Mouse (Mus musculus) lung, embryonic 14.5 days (tissue): ENCODE results near the gene Ncoa3. TPM values are rescaled to one million over a fixed set of nuclear protein-coding genes. Genes with fewer than 3 reads are reported as not detected.

Source experiments
- ATAC-seq: fragments of 200-750 bp; cut with Nextera tagmentation; 2 replicates; pipeline ENCODE4 v1.8.0; 2017; ENCODE audit warnings: mild to moderate bottlenecking, moderate TSS enrichment, moderate library complexity; ENCODE audit not compliant: insufficient read depth
- DNase-seq: peaks from one replicate; pipeline ENCODE4 v3.0.0-alpha.2; 2015
- H3K27ac ChIP-seq: fragments of 300-500 bp; sonication (generic); 2 replicates; pipeline ENCODE4 v1.5.1; 2014; ENCODE audit warnings: low read depth, mild to moderate bottlenecking, moderate library complexity
- H3K27me3 ChIP-seq: fragments of 300-500 bp; sonication (generic); 2 replicates; pipeline ENCODE4 v1.6.1; 2014; ENCODE audit warnings: low read length, control low read depth; ENCODE audit not compliant: insufficient read depth
- H3K36me3 ChIP-seq: fragments of 300-500 bp; sonication (generic); 2 replicates; pipeline ENCODE4 v1.6.1; 2014; ENCODE audit warnings: control low read depth; ENCODE audit not compliant: insufficient read depth
- H3K4me1 ChIP-seq: fragments of 300-500 bp; sonication (generic); 2 replicates; pipeline ENCODE4 v1.6.1; 2014; ENCODE audit warnings: antibody characterized with exemption, control low read depth; ENCODE audit not compliant: insufficient read depth
- H3K4me2 ChIP-seq: fragments of 300-500 bp; sonication (generic); 2 replicates; pipeline ENCODE4 v1.6.1; 2014; ENCODE audit warnings: mild to moderate bottlenecking
- H3K4me3 ChIP-seq: fragments of 300-500 bp; sonication (generic); 2 replicates; pipeline ENCODE4 v1.5.1; 2014; ENCODE audit warnings: low read depth, low read length
- H3K9ac ChIP-seq: fragments of 300-500 bp; sonication (generic); 2 replicates; pipeline ENCODE4 v1.6.1; 2014
- H3K9me3 ChIP-seq: fragments of 300-500 bp; sonication (generic); 2 replicates; pipeline ENCODE4 v1.6.1; 2016; ENCODE audit warnings: low read depth, low read length, control low read depth
- CTCF ChIP-seq: IDR thresholded peaks from 2 replicates; pipeline ENCODE4 v1.5.1; 2016; ENCODE audit warnings: antibody characterized with exemption, low read depth
- WGBS: fragments of 180-500 bp; shearing (Covaris S2); extraction: QIAGEN DNeasy Blood & Tissue Kit; methylation state at CpG from one replicate; pipeline ENCODE4 v1.1.7; 2014; 5-methylcytosine and 5-hydroxymethylcytosine counted together
- polyA plus RNA-seq: library from polyadenylated mRNA; unstranded; fragments of >200 nt; fragmentation: Nextera tagmentation; extraction: Ambion mirVana; gene quantifications from 2 replicates; pipeline ENCODE4 v1.2.1, GENCODE M21; 2014

Gene Ncoa3
- polyA plus RNA-seq, 1 experiment from 2014 or later: 17.4 TPM

- Histone ChIP-seq H3K36me3 (no peaks in the 10 kb centered on the region), H3K4me2 (no peak overlapping the region), H3K4me3 (no peak overlapping the region), H3K27me3 (no peaks in the 10 kb centered on the region), H3K27ac (no peak overlapping the region), H3K9ac (no peak overlapping the region), H3K4me1 (0 out of 2 replicates have a peak, but pooled peaks cover 3% of the 10 kb centered on the region), H3K9me3 (no peaks in the 10 kb centered on the region)
- 56% methylated on average over 12 of the region's 12 CpGs for WGBS
- no peak for ATAC-seq
- peak; percentile 58 for DNase-seq
- TF ChIP-seq CTCF: no peak
These were observed 40.9 kb upstream of the Ncoa3 start for GRCm38 (mm10) chr2:165951432-165952068.

GRCm38 (mm10) chr2:165954872-165955271 is 37.6 kb upstream of the Ncoa3 start:
- peak; percentile 52; the same call in 1 of the 2 replicates for ATAC-seq
- H3K4me1 ChIP-seq: 0 out of 2 replicates have a peak, but pooled peaks cover 3% of the 10 kb centered on the region
- H3K4me3 ChIP-seq: no peak overlapping the region; the same call in 1 of the 2 replicates
- peak overlapping the region; percentile 24; the same call in 1 of the 2 replicates for H3K27ac ChIP-seq
- H3K27me3 ChIP-seq: no peaks in the 10 kb centered on the region
- peak; percentile 70 for DNase-seq
- peak overlapping the region; percentile 52 for H3K4me2 ChIP-seq
- no peak for TF ChIP-seq CTCF
- no peaks in the 10 kb centered on the region for H3K9me3 ChIP-seq
- WGBS: 26% methylated on average over 20 of the region's 20 CpGs
- no peaks in the 10 kb centered on the region for H3K36me3 ChIP-seq
- H3K9ac ChIP-seq: peak overlapping the region; percentile 29; the same call in 1 of the 2 replicates

GRCm38 (mm10) chr2:165955386-165955785 is 37.0 kb upstream of the Ncoa3 start:
- Histone ChIP-seq H3K9me3 (no peaks in the 10 kb centered on the region), H3K4me1 (0 out of 2 replicates have a peak, but pooled peaks cover 3% of the 10 kb centered on the region), H3K27ac (no peak overlapping the region), H3K36me3 (no peaks in the 10 kb centered on the region), H3K4me2 (peak overlapping the region; percentile 52), H3K27me3 (no peaks in the 10 kb centered on the region), H3K9ac (no peak overlapping the region), H3K4me3 (no peak overlapping the region)
- ATAC-seq: no peak
- DNase-seq: no peak
- TF ChIP-seq CTCF: no peak
- 71% methylated on average over 8 of the region's 8 CpGs for WGBS

- H3K36me3 ChIP-seq: no peaks in the 10 kb centered on the region
- H3K27ac ChIP-seq: no peak overlapping the region
- 59% methylated on average over 7 of the region's 7 CpGs for WGBS
- no peak overlapping the region for H3K9ac ChIP-seq
- H3K4me2 ChIP-seq: no peak overlapping the region
- 0 out of 2 replicates have a peak, but pooled peaks cover 3% of the 10 kb centered on the region for H3K4me1 ChIP-seq
- H3K27me3 ChIP-seq: no peaks in the 10 kb centered on the region
- no peak for TF ChIP-seq CTCF
- ATAC-seq (no peak), DNase-seq (no peak)
- H3K9me3 ChIP-seq: no peaks in the 10 kb centered on the region
- no peak overlapping the region for H3K4me3 ChIP-seq
These were observed 36.2 kb upstream of the Ncoa3 start for GRCm38 (mm10) chr2:165956096-165956740.

- WGBS: 58% methylated on average over 9 of the region's 9 CpGs
- Histone ChIP-seq H3K27ac (no peak overlapping the region), H3K4me2 (no peak overlapping the region), H3K9ac (no peak overlapping the region), H3K4me1 (0 out of 2 replicates have a peak, but pooled peaks cover 3% of the 10 kb centered on the region), H3K36me3 (no peaks in the 10 kb centered on the region), H3K9me3 (no peaks in the 10 kb centered on the region), H3K27me3 (no peaks in the 10 kb centered on the region), H3K4me3 (no peak overlapping the region)
- TF ChIP-seq CTCF: no peak
- no peak for DNase-seq
- no peak for ATAC-seq
These were observed 35.1 kb upstream of the Ncoa3 start for GRCm38 (mm10) chr2:165957257-165957828.

- Histone ChIP-seq H3K4me3 (no peak overlapping the region), H3K36me3 (no peaks in the 10 kb centered on the region), H3K4me2 (no peak overlapping the region), H3K27me3 (no peaks in the 10 kb centered on the region), H3K27ac (no peak overlapping the region), H3K9ac (no peak overlapping the region), H3K9me3 (no peaks in the 10 kb centered on the region), H3K4me1 (0 out of 2 replicates have a peak, but pooled peaks cover 3% of the 10 kb centered on the region)
- ATAC-seq: no peak
- DNase-seq: no peak
- no peak for TF ChIP-seq CTCF
- 87% methylated on average over 6 of the region's 6 CpGs for WGBS
These were observed 33.9 kb upstream of the Ncoa3 start for GRCm38 (mm10) chr2:165958556-165958955.

- ATAC-seq: no peak
- H3K36me3 ChIP-seq: no peaks in the 10 kb centered on the region
- H3K27me3 ChIP-seq: no peaks in the 10 kb centered on the region
- no peak overlapping the region for H3K4me2 ChIP-seq
- no peak for TF ChIP-seq CTCF
- no peaks in the 10 kb centered on the region for H3K9me3 ChIP-seq
- 73% methylated on average over 3 of the region's 3 CpGs for WGBS
- no peak overlapping the region for H3K4me3 ChIP-seq
- H3K4me1 ChIP-seq: no peaks in the 10 kb centered on the region
- no peak overlapping the region for H3K9ac ChIP-seq
- no peak for DNase-seq
- no peak overlapping the region for H3K27ac ChIP-seq
These were observed 31.7 kb upstream of the Ncoa3 start for GRCm38 (mm10) chr2:165960695-165961094.
